Mouse (Mus musculus): ENCODE results near the gene Cacna2d2.

Cacna2d2 gene

DNA sequence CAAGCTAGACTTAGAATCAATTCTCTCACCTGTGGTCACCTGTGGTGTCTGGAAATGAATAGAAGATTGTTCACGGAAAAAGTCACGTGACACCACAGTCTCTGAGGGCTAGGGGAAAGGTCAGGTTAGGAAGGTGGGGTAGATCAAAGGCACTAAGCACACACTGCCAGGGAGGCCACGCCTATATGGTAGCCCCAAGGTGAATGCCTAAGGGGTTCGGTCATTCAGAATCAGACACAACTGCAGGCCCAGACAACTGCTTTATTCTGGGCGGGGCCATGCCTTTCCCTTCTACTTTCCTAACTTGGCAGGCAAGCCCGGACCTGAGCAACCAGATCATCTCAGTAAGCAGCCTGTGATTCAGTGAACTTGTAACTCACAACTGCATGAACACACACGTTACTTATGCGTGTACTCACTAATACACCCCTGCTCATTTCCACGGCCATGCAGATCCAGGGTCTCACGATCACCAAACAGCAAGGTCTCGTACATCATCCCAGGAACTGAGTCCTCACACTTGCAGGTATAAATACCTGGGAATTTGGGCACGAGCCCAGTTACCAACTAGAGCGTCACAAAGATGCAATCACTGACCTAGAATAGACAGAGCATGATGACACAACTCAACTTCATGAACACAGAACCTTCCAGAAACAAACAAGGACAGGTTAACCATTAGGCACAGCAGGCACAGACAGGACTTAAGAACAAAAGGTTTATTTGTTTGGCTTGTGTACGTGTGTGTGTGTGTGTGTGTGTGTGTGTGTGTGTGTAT lies 176.4 kb downstream of the Cacna2d2 start:
- DNase-seq (ENCODE audit: extremely low read depth, low read depth, low spot score), result peak; percentile 90

DNA sequence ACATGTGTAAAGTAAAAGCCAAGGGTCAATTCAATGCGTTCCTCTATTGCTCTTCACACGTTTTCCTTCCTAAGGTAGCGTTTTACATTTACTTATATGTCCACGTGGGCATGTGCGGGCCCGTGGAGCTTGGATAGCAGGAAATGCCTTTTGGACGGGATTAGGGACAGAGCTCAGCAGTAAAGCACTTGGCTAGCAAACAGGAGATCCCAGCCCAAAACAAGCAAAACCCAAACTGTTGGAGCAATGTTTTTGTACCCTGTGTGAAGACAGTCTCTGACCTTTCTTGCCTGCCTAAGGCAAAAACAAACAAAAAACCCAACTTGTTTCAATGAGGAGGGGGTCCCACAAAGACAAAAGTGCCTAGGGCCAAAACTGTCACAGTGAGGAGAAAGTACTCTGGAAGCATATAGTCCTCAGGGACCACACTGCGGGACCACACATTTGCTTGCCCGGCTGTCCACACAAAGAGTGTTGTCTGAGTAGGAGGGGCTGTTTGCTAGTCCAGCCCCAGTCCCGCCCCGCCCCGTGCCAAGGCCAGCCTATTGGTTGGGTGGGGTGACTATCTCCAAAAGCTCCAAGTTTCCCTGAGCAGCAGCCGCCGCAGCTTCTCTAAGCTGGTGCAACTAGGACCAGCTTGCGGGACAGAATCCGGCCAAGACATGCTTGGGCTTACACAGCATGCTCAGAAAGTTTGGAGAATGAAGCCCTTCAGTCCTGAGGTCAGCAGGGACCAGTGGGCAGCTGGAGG lies 177.1 kb downstream of the Cacna2d2 start, which contains the start of gene Hyal1:
Gene Hyal1, plus strand, starts transcription at position 571 of the 751 bp plus-strand sequence.
- DNase-seq (ENCODE audit: extremely low read depth, low read depth, low spot score), result peak; percentile 94

DNA sequence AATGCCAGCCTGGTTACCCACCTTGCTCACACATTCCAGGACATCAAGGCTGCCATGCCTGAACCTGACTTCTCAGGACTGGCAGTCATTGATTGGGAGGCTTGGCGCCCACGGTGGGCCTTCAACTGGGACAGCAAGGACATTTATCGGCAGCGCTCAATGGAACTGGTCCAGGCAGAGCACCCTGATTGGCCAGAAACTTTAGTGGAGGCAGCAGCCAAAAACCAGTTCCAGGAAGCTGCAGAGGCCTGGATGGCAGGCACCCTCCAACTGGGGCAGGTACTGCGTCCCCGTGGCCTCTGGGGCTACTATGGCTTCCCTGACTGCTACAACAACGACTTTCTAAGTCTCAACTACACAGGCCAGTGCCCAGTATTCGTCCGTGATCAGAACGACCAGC lies 178.5 kb downstream of the Cacna2d2 start:
- DNase-seq (ENCODE audit: extremely low read depth, low read depth, low spot score), result no peak

DNA sequence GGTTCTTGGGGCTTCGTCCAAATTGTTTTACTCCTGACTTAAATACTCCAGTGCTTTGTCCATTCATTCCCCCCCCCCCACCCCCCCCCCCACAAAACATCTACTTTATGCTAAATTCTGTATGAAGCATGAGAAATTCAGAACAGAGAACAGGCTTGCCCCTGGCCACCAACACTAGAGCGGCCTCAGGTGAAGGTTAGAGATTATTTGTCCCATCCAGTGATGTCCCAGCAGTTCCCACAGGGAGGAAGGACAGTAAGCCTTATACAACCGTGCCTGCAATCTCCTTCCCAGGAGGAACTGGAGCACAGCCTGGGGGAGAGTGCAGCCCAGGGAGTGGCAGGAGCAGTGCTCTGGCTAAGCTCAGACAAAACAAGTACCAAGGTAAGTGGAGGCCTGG lies 179.2 kb downstream of the Cacna2d2 start, which contains the start of gene Naa80:
Gene Naa80, plus strand, starts transcription at position 301 of the 400 bp plus-strand sequence.
- DNase-seq (ENCODE audit: extremely low read depth, low read depth, low spot score), result no peak
